Mouse (Mus musculus) C2C12 (cell line): ENCODE results near the gene Wdr27.

ENCODE experiments used
- CEBPB ChIP-seq: IDR thresholded peaks from one replicate; pipeline ENCODE4 v1.6.1; 2011; ENCODE audit warnings: low read depth, mild to moderate bottlenecking, control low read depth, moderate library complexity
- CTCF ChIP-seq: IDR thresholded peaks from one replicate; pipeline ENCODE4 v1.5.1; 2011; ENCODE audit not compliant: control insufficient read depth, insufficient read depth, insufficient read length
- MAX ChIP-seq: IDR thresholded peaks from one replicate; pipeline ENCODE4 v1.6.1; 2011; ENCODE audit warnings: mild to moderate bottlenecking, control low read depth
- USF1 ChIP-seq: IDR thresholded peaks from one replicate; pipeline ENCODE4 v1.6.1; 2011; ENCODE audit warnings: low read depth, mild to moderate bottlenecking, control low read depth, moderate library complexity

GRCm38 (mm10) chr17:14771339-14771738 is 171.6 kb downstream of the Wdr27 start:
- TF ChIP-seq CTCF (no peak), USF1 (no peak), MAX (no peak), CEBPB (no peak)
